Mouse (Mus musculus): ENCODE results near the gene Cav1.

GRCm38 (mm10) chr6:17309260-17309659, 3.1 kb downstream of the Cav1 start:
- TF ChIP-seq CTCF (IDR thresholded peaks at IDR 0.05) (no peak), EP300 (IDR thresholded peaks at IDR 0.05; ENCODE audit: insufficient read depth, low read depth, low read length) (no peak)

All from heart, adult 2 months (tissue).